Mouse (Mus musculus) small intestine, adult 2 months (tissue): Measurements from ENCODE around the gene Tmem203.

Experiments
- CTCF ChIP-seq: fragments of 200-500 bp; IDR thresholded peaks from 2 replicates; pipeline ENCODE4 v1.5.1; 2012; ENCODE audit warnings: low read depth, mild to moderate bottlenecking, control low read depth, inconsistent platforms, low read length, moderate library complexity, mixed read lengths; ENCODE audit not compliant: insufficient replicate concordance, insufficient read length; ENCODE audit errors: extremely low read depth
- POLR2A ChIP-seq: fragments of 200-500 bp; IDR thresholded peaks from 2 replicates; pipeline ENCODE4 v1.6.1; 2012; ENCODE audit warnings: low read depth, mild to moderate bottlenecking, control low read depth, inconsistent platforms, low read length, moderate library complexity

DNA sequence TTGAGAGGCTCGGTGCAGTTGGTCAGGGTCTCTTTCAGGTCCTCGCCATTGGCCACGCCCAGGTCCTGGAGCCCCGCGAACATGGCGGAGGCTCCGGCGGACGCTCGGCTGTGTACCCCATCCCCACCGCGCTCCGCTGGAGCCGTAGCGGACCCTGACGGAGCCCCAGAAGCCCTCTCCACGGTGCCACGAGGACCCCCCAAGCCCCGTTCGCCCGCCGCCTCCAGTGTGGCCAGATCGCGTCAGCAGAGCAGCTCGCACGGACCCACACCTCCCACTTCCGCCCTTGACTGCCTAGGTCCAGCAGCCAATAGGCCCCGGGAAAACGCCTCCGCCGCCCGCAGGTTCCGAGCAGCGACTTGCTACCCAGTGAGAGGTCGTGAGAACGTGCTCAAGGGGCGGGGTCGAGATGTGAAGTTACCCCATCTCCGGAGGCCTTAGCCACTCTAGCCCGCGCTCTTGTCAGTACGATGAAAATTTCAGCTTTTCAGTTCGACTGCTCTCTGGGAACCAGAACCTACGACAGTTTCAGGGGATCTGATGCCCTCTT is 44.0 kb upstream of the Tmem203 start, which contains the start of gene Nelfb:
- TF ChIP-seq CTCF = no peak
- TF ChIP-seq POLR2A = peak; percentile 57; the same call in 1 of the 2 replicates
